Mouse (Mus musculus) left cerebral cortex, adult 2 months (tissue): Measurements from ENCODE around the gene Sh3pxd2a. TPM values are rescaled to one million over a fixed set of nuclear protein-coding genes. Genes with fewer than 3 reads are reported as not detected.

Experiments
- DNase-seq, 2 experiments: peaks; one replicate each; pipeline ENCODE4 v3.0.0; 2021 to 2022; ENCODE audit warnings: low spot score in 2 of 2, mixed read lengths in 1 of 2; ENCODE audit errors: extremely low spot score in 1 of 2
- H3K27ac ChIP-seq: fragments of 200-600 bp; 2 replicates; pipeline ENCODE4 v1.8.1; 2022
- H3K4me3 ChIP-seq: fragments of 200-600 bp; 2 replicates; pipeline ENCODE4 v1.8.1; 2022
- CTCF ChIP-seq: fragments of 200-600 bp; IDR thresholded peaks from 2 replicates; pipeline ENCODE4 v1.8.1; 2022; ENCODE audit warnings: antibody characterized with exemption, mild to moderate bottlenecking, moderate library complexity
- intact Hi-C: fragments of 180-260 bp; cut with DNase I; formaldehyde crosslinking; loops from one replicate; pipeline ENCODE4 v1.15.1; 2025
- total RNA-seq, 2 experiments: library from RNA; stranded (reverse); gene quantifications; 2 replicates each; pipeline ENCODE4 v1.2.3; 2021

Sh3pxd2a gene
- total RNA-seq, 2 experiments from 2014 or later, result 30.2 to 36.8 TPM

DNA sequence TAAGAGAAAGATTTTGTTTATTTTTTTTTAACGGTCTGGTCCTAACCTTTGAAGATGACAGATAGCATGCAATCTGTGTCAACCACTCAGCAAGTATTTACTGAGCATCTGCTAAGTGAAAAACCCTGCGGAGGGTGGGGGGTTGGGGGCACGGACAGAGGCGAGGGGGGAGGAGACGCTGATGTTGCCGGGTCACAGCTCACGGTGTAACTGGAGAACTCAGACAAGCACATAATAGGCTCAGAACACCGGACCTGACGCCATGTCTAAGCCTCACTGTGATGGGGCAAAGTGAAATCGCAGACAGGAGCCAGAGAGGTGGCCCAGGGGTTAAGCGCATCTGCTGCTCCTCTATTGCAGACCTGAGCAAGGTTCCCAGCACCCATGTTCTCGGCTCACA, 19.7 kb downstream of the Sh3pxd2a start:
- DNase-seq, result no peak
- no peak overlapping the region for H3K27ac ChIP-seq
- intact Hi-C loops, result no loop called here
- no peak overlapping the region for H3K4me3 ChIP-seq
- no peak for TF ChIP-seq CTCF

DNA sequence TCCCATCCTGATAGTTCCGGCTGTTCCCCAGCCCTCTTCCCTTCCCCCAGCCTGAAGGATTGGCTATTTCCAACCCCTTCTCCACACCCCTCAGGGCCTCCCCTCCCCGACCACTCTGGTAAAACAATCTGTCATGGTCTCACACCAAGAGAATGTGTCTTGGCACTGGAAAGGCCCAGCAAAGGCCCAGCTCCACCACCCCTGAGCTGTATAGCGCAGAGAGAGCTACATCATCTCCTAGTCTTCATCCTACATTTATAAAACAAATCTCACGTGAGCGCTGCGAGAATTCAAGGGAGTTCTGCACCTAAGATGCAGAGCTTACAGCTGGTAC, 21.9 kb downstream of the Sh3pxd2a start:
- intact Hi-C loops, result no loop called here
- H3K4me3 ChIP-seq, result no peak overlapping the region

DNA sequence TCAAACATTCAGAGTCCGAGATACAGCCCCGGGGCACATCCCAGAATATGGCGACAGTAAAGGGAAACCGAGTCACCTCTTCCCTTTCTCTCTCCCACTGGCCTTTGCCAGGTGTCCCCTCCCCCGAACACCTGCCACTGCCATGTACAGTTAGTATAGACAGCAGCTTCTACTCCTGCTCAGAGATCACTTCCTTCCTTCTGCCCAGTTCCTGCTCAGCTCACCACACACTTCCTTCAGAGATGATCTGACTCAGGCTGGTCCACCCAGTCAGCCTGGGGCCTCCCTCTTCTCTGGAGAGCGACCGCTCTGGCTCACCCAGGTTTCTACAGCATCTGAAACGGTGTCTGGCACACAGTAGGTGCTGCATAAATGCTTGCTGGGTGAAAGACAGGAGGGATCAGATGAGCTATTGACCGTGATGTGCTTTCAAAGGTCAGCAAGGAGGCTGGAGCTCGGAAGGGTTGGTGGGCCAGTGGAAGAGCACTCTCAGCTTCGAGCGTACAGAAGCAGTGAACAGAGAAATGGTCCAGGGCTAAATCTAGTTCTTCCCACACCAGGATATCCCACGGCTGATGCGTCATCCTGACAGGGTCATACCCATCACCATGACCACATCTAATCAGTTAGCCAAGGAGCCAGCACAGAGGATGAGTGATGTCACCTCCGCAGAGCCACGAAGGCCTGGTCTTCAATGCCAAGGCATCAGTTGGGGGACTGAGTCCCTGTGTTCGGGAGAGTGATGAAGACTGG, 22.5 kb downstream of the Sh3pxd2a start:
- no peak overlapping the region for H3K27ac ChIP-seq
- DNase-seq, result no peak
- no peak overlapping the region for H3K4me3 ChIP-seq
- intact Hi-C loops, result no loop called here
- no peak for TF ChIP-seq CTCF

More for the DNA sequence above, 21.9 kb downstream of the Sh3pxd2a start:
- H3K27ac ChIP-seq, result no peak overlapping the region
- no peak for TF ChIP-seq CTCF
- no peak for DNase-seq

DNA sequence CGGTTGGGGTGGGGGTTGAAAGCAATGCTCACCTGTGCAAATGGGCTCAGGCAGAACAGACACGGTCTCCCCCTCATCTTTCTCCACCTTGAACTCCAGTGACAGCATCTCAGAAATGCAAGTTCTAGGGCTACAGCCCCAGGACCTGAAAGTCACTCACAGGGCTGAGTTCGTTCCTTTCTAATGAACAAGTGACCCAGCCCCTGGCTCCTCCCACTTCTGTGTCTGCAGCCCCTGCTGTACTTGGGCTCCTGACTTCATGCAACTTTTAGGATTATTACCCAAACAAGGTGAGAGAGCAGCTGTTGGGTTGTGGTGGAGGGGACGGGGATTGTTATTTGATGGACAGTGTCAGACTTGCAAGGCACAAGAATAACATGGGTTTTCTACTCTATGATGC, 23.2 kb downstream of the Sh3pxd2a start:
- H3K27ac ChIP-seq, result no peak overlapping the region
- intact Hi-C loops, result no loop called here
- TF ChIP-seq CTCF, result no peak
- no peak overlapping the region for H3K4me3 ChIP-seq
- DNase-seq, result no peak

DNA sequence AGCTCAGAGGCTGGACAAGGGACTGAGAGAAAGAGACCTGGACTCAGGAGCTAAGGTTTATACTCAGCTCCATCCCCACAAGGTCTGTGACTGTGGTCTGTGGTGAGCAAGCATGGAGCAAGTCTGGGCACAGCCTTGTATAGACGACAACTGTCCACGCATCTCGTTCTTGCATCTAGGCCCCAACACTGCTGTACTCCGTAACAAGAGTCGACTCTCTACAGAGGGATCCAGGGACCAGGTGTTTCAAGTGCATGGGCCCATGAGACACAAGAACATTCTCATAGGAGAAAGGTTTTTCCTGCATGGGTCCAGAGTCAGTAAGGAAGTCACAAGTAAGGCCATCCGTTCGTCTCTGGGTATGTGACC, 23.8 kb downstream of the Sh3pxd2a start:
- TF ChIP-seq CTCF, result no peak

DNA sequence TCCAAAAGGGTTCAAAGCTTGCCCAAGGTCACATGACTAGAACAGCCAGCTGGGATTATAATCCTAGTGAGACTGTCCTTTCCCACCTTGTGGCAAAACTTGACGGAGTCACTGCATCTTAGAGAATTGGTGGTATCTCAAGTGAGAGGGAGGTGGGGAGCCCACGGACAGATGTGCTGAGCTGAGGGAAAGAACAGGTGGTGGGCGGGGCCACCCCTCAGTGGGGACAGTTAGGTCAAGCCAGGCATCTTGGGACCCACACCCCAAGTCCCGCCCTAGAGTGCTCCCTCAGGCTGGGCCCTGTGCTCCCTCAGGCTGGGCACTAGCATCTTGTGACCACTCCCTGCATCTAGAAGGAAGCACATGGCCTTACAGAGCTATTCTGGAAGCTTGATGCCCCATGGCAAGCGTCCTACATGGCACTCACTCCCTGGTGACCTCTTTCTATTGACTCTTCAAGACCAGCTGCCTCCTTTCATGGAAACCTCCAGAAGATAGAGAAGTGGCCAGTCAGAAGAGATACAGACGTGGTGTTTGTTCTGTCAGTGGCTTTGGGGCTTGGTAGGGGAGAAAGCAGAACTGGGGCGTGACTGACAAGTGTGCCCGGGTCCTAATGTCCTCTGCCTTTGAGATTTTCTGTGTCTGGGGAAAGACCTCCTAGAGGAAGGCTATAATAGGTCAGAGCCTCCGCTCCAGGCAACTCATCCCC, 24.3 kb downstream of the Sh3pxd2a start:
- no peak overlapping the region for H3K4me3 ChIP-seq
- no peak overlapping the region for H3K27ac ChIP-seq
- TF ChIP-seq CTCF, result no peak
- DNase-seq, result no peak
- intact Hi-C loops, result no loop called here

More for the DNA sequence above, 23.8 kb downstream of the Sh3pxd2a start:
- H3K4me3 ChIP-seq, result no peak overlapping the region
- intact Hi-C loops, result no loop called here
- H3K27ac ChIP-seq, result no peak overlapping the region
- DNase-seq, result no peak

DNA sequence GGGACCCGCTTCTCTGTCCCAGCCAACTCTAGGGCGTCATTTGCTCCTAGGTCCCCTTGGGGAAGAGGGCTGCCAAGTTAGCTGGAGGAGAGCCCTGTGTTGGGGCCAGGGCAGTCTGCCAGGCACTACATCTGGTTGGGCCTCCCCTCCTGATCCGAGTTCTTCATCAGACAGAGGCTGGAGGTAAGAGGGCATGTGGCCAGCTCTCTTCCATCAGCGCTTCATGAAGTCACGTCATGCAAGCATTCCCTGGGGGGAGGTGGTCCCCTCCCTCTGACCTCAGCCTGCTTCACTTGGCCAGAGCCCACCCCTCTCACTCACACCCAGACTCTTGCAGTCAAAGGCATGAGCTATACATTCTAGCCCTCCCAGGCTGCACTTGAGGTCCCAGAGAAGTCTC, 25.8 kb downstream of the Sh3pxd2a start:
- intact Hi-C loops, result no loop called here
- Histone ChIP-seq H3K4me3 (no peak overlapping the region), H3K27ac (no peak overlapping the region)
- TF ChIP-seq CTCF, result no peak
- DNase-seq, result no peak

DNA sequence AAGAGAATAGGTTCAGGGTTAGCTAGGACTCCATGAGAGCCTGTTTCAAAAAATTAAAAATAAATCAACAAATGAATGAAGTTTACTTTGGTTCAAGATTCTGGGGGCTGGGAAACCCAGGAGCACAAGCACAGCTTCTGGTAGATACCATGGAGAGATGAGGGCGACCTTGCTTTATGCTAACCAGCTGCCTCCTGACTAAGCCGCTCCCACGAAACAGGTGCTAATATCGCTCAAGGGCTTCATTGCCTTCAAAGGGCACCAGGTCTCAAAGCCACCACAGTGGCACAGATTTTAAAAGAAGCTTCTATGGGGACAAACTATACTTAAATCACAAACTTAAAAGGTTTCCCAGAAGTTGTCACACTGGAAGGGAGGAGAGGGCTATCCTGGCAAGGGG, 27.2 kb downstream of the Sh3pxd2a start:
- intact Hi-C loops, result no loop called here
- Histone ChIP-seq H3K4me3 (no peak overlapping the region), H3K27ac (no peak overlapping the region)
- DNase-seq, result no peak
- no peak for TF ChIP-seq CTCF

DNA sequence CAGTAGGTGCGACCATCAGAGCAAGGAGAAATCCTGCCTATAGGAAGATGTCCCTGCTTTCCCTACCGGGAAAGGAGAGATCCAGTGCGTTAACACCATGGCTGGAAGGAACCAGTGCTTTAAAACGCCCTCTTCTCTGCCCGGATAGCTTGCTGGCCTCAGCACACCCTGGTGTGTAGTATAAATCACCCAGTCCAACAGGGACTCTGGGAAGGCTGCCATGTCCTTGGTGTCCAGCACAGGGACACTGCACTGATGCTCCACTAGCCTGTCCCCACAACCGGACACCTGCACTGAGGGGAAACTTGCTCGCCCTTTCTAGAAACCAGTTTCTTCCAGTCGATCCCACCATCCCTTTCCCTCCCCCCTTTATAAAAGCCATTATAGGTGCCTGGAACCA, 28.0 kb downstream of the Sh3pxd2a start:
- H3K4me3 ChIP-seq, result no peak overlapping the region
- no peak for DNase-seq
- no peak overlapping the region for H3K27ac ChIP-seq
- TF ChIP-seq CTCF, result no peak
- intact Hi-C loops, result no loop called here

DNA sequence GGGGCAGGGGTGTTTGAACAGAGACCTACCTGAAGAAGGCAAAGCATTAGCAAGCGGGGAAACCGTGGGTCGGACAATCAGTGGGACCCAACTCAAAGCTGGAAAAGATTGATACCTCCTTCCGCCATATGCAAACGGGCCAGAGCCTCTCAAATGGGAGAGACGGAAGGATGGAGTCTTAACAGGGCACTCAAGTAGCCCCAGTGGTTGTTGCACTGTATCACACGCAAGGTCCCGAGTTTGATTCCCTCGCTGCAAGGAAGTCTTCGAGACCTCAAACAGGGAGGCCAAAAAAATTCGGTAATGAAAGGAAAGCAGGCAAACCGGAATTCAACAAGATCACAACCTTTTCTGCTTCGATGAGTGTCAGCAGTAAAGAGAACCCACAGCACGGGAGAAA, 29.5 kb downstream of the Sh3pxd2a start:
- no peak for TF ChIP-seq CTCF
- intact Hi-C loops, result no loop called here
- H3K27ac ChIP-seq, result no peak overlapping the region
- no peak for DNase-seq
- no peak overlapping the region for H3K4me3 ChIP-seq

DNA sequence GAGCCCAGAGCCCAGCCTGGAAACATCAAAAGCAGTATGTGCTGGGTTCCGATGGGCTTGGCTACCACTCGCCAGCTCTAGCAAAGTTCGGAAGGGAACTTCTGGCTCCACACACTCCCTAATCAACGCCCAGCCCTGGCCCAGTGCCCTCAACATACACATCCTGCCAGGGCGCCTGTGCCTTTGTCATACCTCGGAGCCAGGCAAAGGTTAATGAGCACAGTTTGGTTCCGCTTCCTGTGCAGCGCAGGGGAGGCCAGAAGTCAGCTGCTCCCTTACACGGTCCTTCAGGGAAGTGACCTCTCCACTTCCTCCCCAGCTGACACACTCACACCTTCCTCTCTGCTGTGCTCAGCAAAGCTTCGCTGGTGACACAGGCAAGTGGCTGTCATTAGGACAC, 31.9 kb downstream of the Sh3pxd2a start:
- Histone ChIP-seq H3K4me3 (no peak overlapping the region), H3K27ac (no peak overlapping the region)
- intact Hi-C loops, result no loop called here
- TF ChIP-seq CTCF, result no peak
- DNase-seq, result no peak

DNA sequence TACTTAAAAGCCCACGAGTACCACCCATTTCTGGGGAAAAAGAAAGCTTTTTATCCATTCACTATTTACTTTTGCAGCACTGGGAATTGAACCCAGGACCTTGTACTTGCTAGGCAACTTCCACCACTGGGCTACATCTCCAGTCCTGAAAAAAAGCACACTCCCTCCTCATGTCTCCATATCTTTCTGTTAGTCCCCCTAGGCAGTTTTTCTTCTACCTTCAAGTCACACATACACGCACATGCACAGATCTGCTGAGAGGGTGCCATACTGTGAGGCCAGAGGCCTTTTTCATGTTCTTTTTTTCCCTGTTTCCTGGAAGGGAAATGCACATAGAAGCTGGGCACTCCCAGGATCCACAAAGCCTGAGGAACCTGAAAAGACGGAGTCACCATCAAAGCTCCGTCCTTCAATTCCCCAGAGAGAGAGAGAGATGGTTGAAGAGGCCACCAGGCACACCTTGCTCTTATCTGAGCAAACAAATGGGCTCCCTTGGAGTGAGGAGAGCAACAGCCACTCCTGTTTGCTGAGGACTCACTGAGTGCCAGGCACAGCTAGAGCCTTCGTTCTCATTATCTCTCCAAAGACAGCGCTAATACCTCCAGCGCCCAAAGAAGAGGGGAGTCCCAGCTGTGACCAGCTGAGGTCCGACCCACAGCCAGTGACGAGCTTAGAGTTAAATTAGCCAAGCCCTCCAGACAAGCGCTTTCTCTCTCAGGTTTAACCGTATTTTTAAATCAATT, 32.8 kb downstream of the Sh3pxd2a start:
- Histone ChIP-seq H3K27ac (no peak overlapping the region), H3K4me3 (no peak overlapping the region)
- no peak for TF ChIP-seq CTCF
- intact Hi-C loops, result no loop called here
- no peak for DNase-seq
